Mouse (Mus musculus) heart, embryonic 14.5 days (tissue): Measurements from ENCODE around the gene Mlh3. TPM values are rescaled to one million over a fixed set of nuclear protein-coding genes. Genes with fewer than 3 reads are reported as not detected.
A peak's percentile ranks its signal among the peaks of the same experiment; 100 is the strongest.

ENCODE experiments used
- ATAC-seq: fragments of 200-750 bp; cut with Nextera tagmentation; 2 replicates; pipeline ENCODE4 v1.8.0; 2017; ENCODE audit warnings: low read depth, moderate TSS enrichment; ENCODE audit not compliant: insufficient number of reproducible peaks, insufficient read depth, low FRiP score
- H3K27ac ChIP-seq, 2 experiments: fragments of 200-500 bp in 1 of 2; fragments of 300-500 bp in 1 of 2; sonication (generic) in 1 of 2; replicated peaks in 1 of 2; 2 replicates each; pipeline ENCODE4 v1.5.1; 2012 to 2014; ENCODE audit warnings: low read depth in 2 of 2, low read length in 2 of 2, control low read depth in 1 of 2, mild to moderate bottlenecking in 1 of 2, mixed read lengths in 1 of 2; ENCODE audit not compliant: control insufficient read depth in 1 of 2, insufficient read depth in 1 of 2
- H3K27me3 ChIP-seq: fragments of 300-500 bp; sonication (generic); 2 replicates; pipeline ENCODE4 v1.6.1; 2014; ENCODE audit warnings: mild to moderate bottlenecking, low read length, control low read depth; ENCODE audit not compliant: control insufficient read depth, insufficient read depth
- H3K36me3 ChIP-seq: fragments of 300-500 bp; sonication (generic); 2 replicates; pipeline ENCODE4 v1.6.1; 2014; ENCODE audit warnings: mild to moderate bottlenecking, control low read depth, low read length, mixed read lengths; ENCODE audit not compliant: control insufficient read depth, insufficient read depth
- H3K4me1 ChIP-seq, 2 experiments: fragments of 200-500 bp in 1 of 2; fragments of 300-500 bp in 1 of 2; sonication (generic) in 1 of 2; 2 replicates each; pipeline ENCODE4 v1.6.1; 2012 to 2014; ENCODE audit warnings: low read length in 2 of 2, control low read depth in 1 of 2, mixed read lengths in 1 of 2; ENCODE audit not compliant: control insufficient read depth in 2 of 2, insufficient read depth in 2 of 2
- H3K4me2 ChIP-seq: fragments of 300-500 bp; sonication (generic); 2 replicates; pipeline ENCODE4 v1.6.1; 2014; ENCODE audit warnings: mild to moderate bottlenecking, low read length
- H3K4me3 ChIP-seq, 2 experiments: fragments of 200-500 bp in 1 of 2; fragments of 300-500 bp in 1 of 2; sonication (generic) in 1 of 2; 2 replicates each; pipeline ENCODE4 v1.5.1; 2012 to 2014; ENCODE audit warnings: low read length in 2 of 2, mild to moderate bottlenecking in 2 of 2, control low read depth in 1 of 2, low read depth in 1 of 2, moderate library complexity in 1 of 2; ENCODE audit not compliant: control insufficient read depth in 1 of 2, insufficient read depth in 1 of 2
- H3K9ac ChIP-seq: fragments of 300-500 bp; sonication (generic); 2 replicates; pipeline ENCODE4 v1.6.1; 2014; ENCODE audit warnings: mild to moderate bottlenecking, low read length
- H3K9me3 ChIP-seq: fragments of 300-500 bp; sonication (generic); 2 replicates; pipeline ENCODE4 v1.6.1; 2016; ENCODE audit warnings: low read length, control low read depth; ENCODE audit not compliant: control insufficient read depth
- WGBS: fragments of 180-500 bp; shearing (Covaris S2); extraction: QIAGEN DNeasy Blood & Tissue Kit; methylation state at CpG from one replicate; pipeline ENCODE4 v1.1.7; 2014; 5-methylcytosine and 5-hydroxymethylcytosine counted together
- polyA plus RNA-seq: library from polyadenylated mRNA; unstranded; fragments of >200 nt; fragmentation: Nextera tagmentation; extraction: Ambion mirVana; gene quantifications from 2 replicates; pipeline ENCODE4 v1.2.1, GENCODE M21; 2014

Mlh3 gene
- polyA plus RNA-seq, 1 experiment from 2014 or later, result 6.2 TPM

DNA sequence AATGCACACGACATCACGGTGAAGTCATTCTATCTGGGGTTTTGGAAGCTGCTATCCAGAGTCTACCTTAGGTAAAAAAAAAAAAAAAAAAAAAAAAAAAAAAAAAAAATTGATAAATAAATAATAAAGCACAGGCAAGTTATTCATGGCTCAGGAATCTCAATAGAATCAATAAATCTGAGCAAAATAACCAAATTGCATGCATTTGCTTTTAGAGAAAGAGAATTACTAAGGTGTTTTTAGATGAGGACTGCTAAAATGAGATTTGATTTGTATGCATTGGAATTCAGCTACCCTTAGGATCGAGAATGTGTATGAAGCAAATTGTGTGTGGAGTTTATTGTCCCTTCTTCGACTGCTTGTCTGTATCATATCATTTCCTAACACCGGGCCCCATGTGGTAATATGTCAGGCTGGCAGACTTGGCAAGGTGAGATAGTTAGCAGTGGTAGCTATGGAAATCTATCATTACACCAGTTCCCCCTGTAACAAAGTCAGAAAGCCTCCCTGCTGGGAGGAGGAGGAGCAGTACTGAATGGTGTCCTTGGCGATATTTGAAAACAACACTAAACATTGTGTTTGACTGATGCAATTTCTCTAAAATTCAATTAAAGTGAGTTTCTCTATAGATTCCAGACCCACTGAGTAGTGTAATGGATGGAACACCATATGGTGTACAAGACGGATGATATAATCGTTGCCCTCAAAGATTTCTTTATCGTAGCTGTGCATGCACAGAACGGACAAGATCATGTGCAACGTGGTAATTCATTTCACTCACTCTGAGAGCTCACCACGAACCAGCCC, 10.6 kb upstream of the Mlh3 start:
- Histone ChIP-seq H3K27me3 (no peaks in the 10 kb centered on the region), H3K4me2 (peak overlapping the region; percentile 92), H3K36me3 (peaks cover 17% of the 10 kb centered on the region), H3K4me3 (peak overlapping the region in 1 of 2 experiments; percentile 79; a peak in 3 of 4 replicates), H3K9me3 (no peaks in the 10 kb centered on the region), H3K27ac (no peak overlapping the region), H3K4me1 (peaks cover 2 to 6% of the 10 kb centered on the region in 2 experiments), H3K9ac (no peak overlapping the region)
- 64% methylated on average over 12 of the region's 12 CpGs for WGBS
- no peak for ATAC-seq

- Histone ChIP-seq H3K4me3 (peak overlapping the region; percentile 79 to 88), H3K27me3 (no peaks in the 10 kb centered on the region), H3K9me3 (no peaks in the 10 kb centered on the region), H3K4me1 (peaks cover 2 to 6% of the 10 kb centered on the region in 2 experiments), H3K4me2 (peak overlapping the region; percentile 92), H3K9ac (peak overlapping the region; percentile 91), H3K36me3 (peaks cover 23% of the 10 kb centered on the region), H3K27ac (peak overlapping the region; percentile 61 to 73)
- peak; percentile 92 for ATAC-seq
- WGBS, result 0% methylated on average over 31 of the region's 31 CpGs
Observed at GRCm38 (mm10) chr12:85280105-85280844, 9.9 kb upstream of the Mlh3 start.

DNA sequence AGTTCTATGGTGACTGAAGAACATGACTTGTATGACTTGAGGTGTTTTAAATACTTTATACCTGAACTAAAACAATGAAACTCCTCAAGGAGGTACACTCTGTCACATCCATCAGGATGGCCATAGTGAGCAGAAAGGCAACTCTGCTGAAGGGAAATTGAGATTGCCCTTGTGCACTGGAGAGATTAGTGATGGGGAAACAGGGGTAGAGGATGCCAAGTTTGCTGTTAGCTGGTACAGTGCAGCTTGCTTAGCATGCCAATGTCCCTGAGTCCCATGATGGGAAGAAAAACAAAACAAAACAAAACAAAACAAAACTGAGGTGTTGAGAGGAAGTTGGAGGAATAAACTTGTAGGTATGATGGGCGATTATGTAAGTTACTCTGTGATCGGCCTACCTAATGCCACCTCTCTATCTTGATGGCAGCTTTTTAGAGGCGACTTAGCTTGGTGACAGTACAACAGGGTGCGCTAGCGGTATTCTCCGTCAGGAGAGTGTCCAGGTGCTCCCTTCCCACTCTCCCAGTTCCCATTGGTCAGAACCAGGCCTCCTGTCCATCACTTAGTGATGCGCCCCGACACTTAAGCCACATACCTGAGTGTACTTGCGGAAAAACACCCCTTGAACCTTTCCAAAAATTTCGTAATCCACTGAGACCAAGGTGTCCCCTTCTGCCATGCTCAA, 9.1 kb upstream of the Mlh3 start:
- H3K9me3 ChIP-seq, result peaks cover 2% of the 10 kb centered on the region; the same call in 1 of the 2 replicates
- ATAC-seq, result peak; percentile 42; the same call in 1 of the 2 replicates
- peaks cover 30% of the 10 kb centered on the region for H3K36me3 ChIP-seq
- H3K9ac ChIP-seq, result peak overlapping the region; percentile 91
- H3K4me1 ChIP-seq, result peaks cover 2 to 6% of the 10 kb centered on the region in 2 experiments
- WGBS, result 7% methylated on average over 10 of the region's 10 CpGs
- H3K27ac ChIP-seq, result peak overlapping the region in 1 of 2 experiments; percentile 61; a peak in 3 of 4 replicates
- no peaks in the 10 kb centered on the region for H3K27me3 ChIP-seq
- peak overlapping the region; percentile 79 to 88 for H3K4me3 ChIP-seq
- H3K4me2 ChIP-seq, result peak overlapping the region; percentile 92

DNA sequence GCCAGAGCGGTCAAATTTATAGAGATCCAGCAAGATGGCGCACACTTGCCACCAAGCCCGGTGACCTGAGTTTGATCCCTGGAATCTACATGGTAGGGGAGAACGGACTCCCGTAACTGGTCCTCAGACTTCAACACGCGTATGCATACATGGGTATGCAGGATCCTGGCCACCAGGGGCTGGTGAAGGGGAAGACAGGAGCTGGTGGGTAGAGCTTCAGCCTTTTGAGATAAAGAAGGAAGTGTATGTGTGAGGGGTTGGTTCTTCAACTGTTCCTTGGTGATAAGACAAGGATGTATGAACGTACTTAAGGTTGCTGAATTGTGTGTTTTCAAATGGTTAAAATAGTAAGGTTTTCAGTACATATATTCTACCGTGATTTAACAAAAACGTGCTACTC, 8.5 kb upstream of the Mlh3 start:
- 92% methylated on average over 10 of the region's 10 CpGs for WGBS
- Histone ChIP-seq H3K4me1 (peaks cover 2 to 6% of the 10 kb centered on the region in 2 experiments), H3K4me3 (no peak overlapping the region), H3K27ac (no peak overlapping the region), H3K9ac (no peak overlapping the region), H3K4me2 (no peak overlapping the region), H3K27me3 (no peaks in the 10 kb centered on the region), H3K36me3 (peaks cover 30% of the 10 kb centered on the region), H3K9me3 (peaks cover 3% of the 10 kb centered on the region; the same call in 1 of the 2 replicates)
- no peak for ATAC-seq

GRCm38 (mm10) chr12:85276273-85276672, 5.9 kb upstream of the Mlh3 start:
- no peak overlapping the region for H3K9ac ChIP-seq
- H3K4me1 ChIP-seq, result peaks cover 4 to 6% of the 10 kb centered on the region in 2 experiments
- H3K4me2 ChIP-seq, result no peak overlapping the region
- H3K27ac ChIP-seq, result no peak overlapping the region
- H3K36me3 ChIP-seq, result peaks cover 30% of the 10 kb centered on the region
- WGBS, result 77% methylated on average over 5 of the region's 5 CpGs
- H3K27me3 ChIP-seq, result no peaks in the 10 kb centered on the region
- no peak for ATAC-seq
- peaks cover 3% of the 10 kb centered on the region; the same call in 1 of the 2 replicates for H3K9me3 ChIP-seq
- no peak overlapping the region for H3K4me3 ChIP-seq

DNA sequence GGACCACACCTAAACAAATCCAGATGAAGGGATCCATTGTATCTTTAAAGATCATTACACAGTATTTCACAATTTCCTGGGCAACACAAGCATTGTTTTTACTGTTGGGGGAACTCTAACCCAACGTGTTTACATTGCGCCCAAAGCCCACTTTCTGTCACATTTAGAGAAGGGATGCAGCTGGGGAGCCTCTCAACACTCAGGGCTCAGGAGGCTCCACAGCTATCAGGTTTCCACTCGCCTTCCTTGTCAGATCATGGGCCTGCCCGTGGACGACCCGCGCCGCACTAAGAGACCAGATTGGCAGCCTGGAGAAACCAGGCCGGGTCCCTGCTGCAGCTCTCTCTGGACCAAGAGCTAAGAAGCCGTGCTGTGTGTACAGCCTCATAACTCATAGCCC, 3.1 kb upstream of the Mlh3 start:
- Histone ChIP-seq H3K4me2 (no peak overlapping the region), H3K36me3 (peaks cover 30% of the 10 kb centered on the region), H3K4me3 (no peak overlapping the region), H3K9me3 (peaks cover 3% of the 10 kb centered on the region; the same call in 1 of the 2 replicates), H3K27ac (no peak overlapping the region), H3K27me3 (no peaks in the 10 kb centered on the region), H3K4me1 (peaks cover 2 to 4% of the 10 kb centered on the region in 2 experiments; a peak in 3 of 4 replicates), H3K9ac (no peak overlapping the region)
- 52% methylated on average over 10 of the region's 10 CpGs for WGBS
- no peak for ATAC-seq

GRCm38 (mm10) chr12:85271843-85272206, 1.4 kb upstream of the Mlh3 start:
- no peak for ATAC-seq
- H3K36me3 ChIP-seq, result peaks cover 19% of the 10 kb centered on the region

More at GRCm38 (mm10) chr12:85271843-85272206, 1.4 kb upstream of the Mlh3 start:
- Histone ChIP-seq H3K9me3 (peaks cover 3% of the 10 kb centered on the region; the same call in 1 of the 2 replicates), H3K27me3 (no peaks in the 10 kb centered on the region), H3K4me3 (no peak overlapping the region), H3K9ac (no peak overlapping the region), H3K4me1 (peaks cover 2 to 4% of the 10 kb centered on the region in 2 experiments; a peak in 3 of 4 replicates), H3K27ac (no peak overlapping the region), H3K4me2 (no peak overlapping the region)
- 61% methylated on average over 4 of the region's 4 CpGs for WGBS
